Mouse (Mus musculus): ENCODE results near the gene Mef2c.

GRCm38 (mm10) chr13:83517660-83518609, 14.1 kb downstream of the Mef2c start:
- TF ChIP-seq CTCF (IDR thresholded peaks at IDR 0.05; ENCODE audit: low read depth) (no peak), EP300 (IDR thresholded peaks at IDR 0.05; ENCODE audit: low read depth) (no peak)

Measured in heart, postnatal 0 days (tissue).